ENCODE assay signal across 23 mouse cellular contexts in genomic region chr9:101036876-101037275, GRCm38 (mm10). TPM values are rescaled to one million over a fixed set of nuclear protein-coding genes. Genes with fewer than 3 reads are reported as not detected.
DNase-seq lines count a peak whose midpoint lies in the region; TF ChIP-seq lines count a peak whose summit lies in the region.
"Had no signal": no experiment of that assay in that cellular context is flagged by ENCODE, and none has a peak within 500 bp of the region (broad histone marks: within the 10 kb centered on the region; RNA-seq: fewer than 3 reads in every experiment).

No protein-coding gene starts in this region.

- H3K79me2 ChIP-seq in CH12.LX (replicated peaks; ENCODE audit: control insufficient read depth, extremely low read depth, insufficient read depth, poor library complexity, severe bottlenecking): no peaks in the 10 kb centered on the region

- no peak overlapping the region for H3K27ac ChIP-seq in CH12.LX (ENCODE audit: insufficient read depth, low read depth)
- H3K27ac ChIP-seq: embryonic facial prominence, embryonic 13.5 days; forebrain, embryonic 15.5 days; hindbrain, embryonic 12.5 days; left cerebral cortex, adult 2 months; limb, embryonic 10.5 days; liver, embryonic 14.5 days; midbrain, embryonic 12.5 days; neural tube, embryonic 15.5 days had no signal

- DNase-seq in kidney, adult 18-20 months: peak; percentile 46
- no peak for DNase-seq in kidney, postnatal 10 days
- DNase-seq in CH12.LX (ENCODE audit: extremely low read depth): no peak
- DNase-seq in kidney, adult 9 months: peak; percentile 90
- peak; percentile 47 to 76 for DNase-seq in kidney, postnatal 36 days
- no peak for DNase-seq in left cerebral cortex, postnatal 4 days
- DNase-seq in cerebellum, adult 18-20 months: no peak
- DNase-seq: cerebellum, adult 11-12 months; cerebellum, postnatal 36 days; embryo, embryonic 11 days; gastrocnemius, postnatal 25 days; layer of hippocampus, adult 9-11 months; thymus, adult 18-20 months; thymus, postnatal 36 days had no signal

- peaks cover 7 to 26% of the 10 kb centered on the region in 2 experiments; a peak in 3 of 4 replicates for H3K4me1 ChIP-seq in CH12.LX (ENCODE audit: control insufficient read depth in 1 of 2, insufficient read depth in 2 of 2)

- no peaks in the 10 kb centered on the region for H3K27me3 ChIP-seq in CH12.LX (replicated peaks)
- H3K27me3 ChIP-seq: embryonic facial prominence, embryonic 13.5 days; forebrain, embryonic 15.5 days; heart, embryonic 12.5 days; hindbrain, embryonic 12.5 days; midbrain, embryonic 12.5 days; neural tube, embryonic 15.5 days had no signal

- H3K4me2 ChIP-seq in CH12.LX (ENCODE audit: insufficient read depth, low read depth, poor library complexity, severe bottlenecking): peak overlapping the region; percentile 83
- H3K4me2 ChIP-seq: embryonic facial prominence, embryonic 13.5 days; forebrain, embryonic 15.5 days; heart, embryonic 12.5 days; hindbrain, embryonic 12.5 days; midbrain, embryonic 12.5 days; neural tube, embryonic 15.5 days had no signal

- H3K9me3 ChIP-seq in CH12.LX (replicated peaks; ENCODE audit: low read length): no peaks in the 10 kb centered on the region
- H3K9me3 ChIP-seq: embryonic facial prominence, embryonic 13.5 days; forebrain, embryonic 15.5 days; heart, embryonic 12.5 days; hindbrain, embryonic 12.5 days; limb, embryonic 10.5 days; midbrain, embryonic 12.5 days; neural tube, embryonic 15.5 days had no signal

- TF ChIP-seq RAD21 in CH12.LX (IDR thresholded peaks at IDR 0.05; ENCODE audit: low read depth, low read length): no peak

- no peak for TF ChIP-seq EP300 in CH12.LX (IDR thresholded peaks at IDR 0.05; ENCODE audit: low read length)

- no peak overlapping the region for H3K4me3 ChIP-seq in CH12.LX (replicated peaks in 1 of 3; ENCODE audit: low read depth in 2 of 3, low read length in 2 of 3, poor library complexity in 1 of 3)
- H3K4me3 ChIP-seq: embryonic facial prominence, embryonic 13.5 days; forebrain, embryonic 15.5 days; heart, embryonic 12.5 days; hindbrain, embryonic 12.5 days; left cerebral cortex, adult 2 months; limb, embryonic 10.5 days; midbrain, embryonic 12.5 days; neural tube, embryonic 15.5 days had no signal

- intact Hi-C loops in left cerebral cortex, postnatal 4 days (cut with DNase I): loop anchor here (10.0 kb wide), 1 partner anchor 392 kb away; no protein-coding TSS in a partner anchor

- no peaks in the 10 kb centered on the region for H3K36me3 ChIP-seq in CH12.LX (replicated peaks in 1 of 2; ENCODE audit: control insufficient read depth in 1 of 2, insufficient read depth in 1 of 2, low read length in 1 of 2)
- H3K36me3 ChIP-seq: forebrain, embryonic 15.5 days; heart, embryonic 12.5 days; hindbrain, embryonic 12.5 days; limb, embryonic 10.5 days; midbrain, embryonic 12.5 days; neural tube, embryonic 15.5 days had no signal

- H3K9ac ChIP-seq in CH12.LX (ENCODE audit: insufficient read depth, low read depth): peak overlapping the region; percentile 37; the same call in 1 of the 2 replicates
- H3K9ac ChIP-seq: embryonic facial prominence, embryonic 13.5 days; forebrain, embryonic 15.5 days; heart, embryonic 12.5 days; hindbrain, embryonic 12.5 days; liver, embryonic 14.5 days; midbrain, embryonic 12.5 days; neural tube, embryonic 15.5 days had no signal

- dilution Hi-C loops in CH12.LX (cut with MboI; ENCODE audit: extremely low pct_ligation_motif_present, extremely low pct_unique_long_range_greater_than_20kb, low sequenced_read_pairs): no loop called here

- TF ChIP-seq POLR2A in CH12.LX (IDR thresholded peaks at IDR 0.05; ENCODE audit: low read depth, low read length): no peak

- TF ChIP-seq CTCF in CH12.LX (conservative IDR thresholded peaks at IDR 0.05 in 1 of 2, IDR thresholded peaks at IDR 0.05 in 1 of 2; ENCODE audit: low read depth in 2 of 2, low read length in 2 of 2): no peak

- in situ Hi-C loops in CH12.LX (cut with MboI; ENCODE audit: low pct_ligation_motif_present, low pct_unique_long_range_greater_than_20kb, low sequenced_read_pairs): no loop called here

TF ChIP-seq in CH12.LX, 34 proteins besides CTCF, POLR2A, EP300 and RAD21:
- TF ChIP-seq MAZ (IDR thresholded peaks at IDR 0.05; ENCODE audit: low read depth, low read length) (no peak), PAX5 (IDR thresholded peaks at IDR 0.05; ENCODE audit: low read length) (no peak), ETS1 (conservative IDR thresholded peaks at IDR 0.05; ENCODE audit: low read depth, low read length) (no peak), POLR2AphosphoS2 (IDR thresholded peaks at IDR 0.05; ENCODE audit: low read depth, low read length) (no peak)

RNA-seq across cellular contexts. Expression of gene Pccb, which starts 2.2 kb away (rescaled TPM):
- total RNA-seq in CH12.LX (2012; rRNA removed) (17.3 and 18.7 TPM in 2 replicates), CH12.LX (2014; rRNA removed) (17.7 and 18.4 TPM in 2 replicates)
- polyA plus RNA-seq in CH12.LX (2012; ENCODE audit: insufficient read length, low read depth): 26.3 and 31.6 TPM in 2 replicates
- total RNA-seq in left cerebral cortex, postnatal 4 days (2021): 10 to 100 TPM; 45.6 to 46.9 TPM

RNA-seq across cellular contexts. Expression of gene Msl2, which starts 37.0 kb away (rescaled TPM):
- total RNA-seq in CH12.LX (2012; rRNA removed) (15.5 and 18.6 TPM in 2 replicates), CH12.LX (2014; rRNA removed) (18.7 and 19.7 TPM in 2 replicates)
- 26.1 and 30.8 TPM in 2 replicates for polyA plus RNA-seq in CH12.LX (2012; ENCODE audit: insufficient read length, low read depth)
- total RNA-seq in left cerebral cortex, postnatal 4 days (2021): 10 to 100 TPM; 69.7 to 70.9 TPM

Comparison
In these comparisons a context has a peak if more than half of its experiments do, and no peak if none do; other contexts are left out.
1. DNase-seq: peak in kidney, adult 18-20 months (single experiment), kidney, adult 9 months (single experiment) and kidney, postnatal 36 days (2 of 2); none in kidney, postnatal 10 days (single experiment), CH12.LX (single experiment), left cerebral cortex, postnatal 4 days (single experiment) and cerebellum, adult 18-20 months (0 of 2).